Mouse (Mus musculus) midbrain, embryonic 14.5 days (tissue): Measurements from ENCODE around the gene Fgfr1op. TPM values are rescaled to one million over a fixed set of nuclear protein-coding genes. Genes with fewer than 3 reads are reported as not detected.

Experiments
- ATAC-seq: fragments of 200-750 bp; cut with Nextera tagmentation; 2 replicates; pipeline ENCODE4 v1.8.0; 2017; ENCODE audit warnings: moderate number of reproducible peaks, moderate library complexity; ENCODE audit not compliant: low FRiP score, low TSS enrichment
- DNase-seq: peaks from one replicate; pipeline ENCODE4 v3.0.0-alpha.2; 2015
- H3K27ac ChIP-seq: fragments of 300-500 bp; sonication (generic); replicated peaks from 2 replicates; pipeline ENCODE4 v1.5.1; 2014; ENCODE audit warnings: mild to moderate bottlenecking, low read depth, low read length, moderate library complexity
- H3K27me3 ChIP-seq: fragments of 300-500 bp; sonication (generic); 2 replicates; pipeline ENCODE4 v1.6.1; 2014; ENCODE audit warnings: low read length, control low read depth, mixed read lengths; ENCODE audit not compliant: control insufficient read depth, insufficient read depth
- H3K36me3 ChIP-seq: fragments of 300-500 bp; sonication (generic); 2 replicates; pipeline ENCODE4 v1.6.1; 2014; ENCODE audit warnings: low read length, control low read depth; ENCODE audit not compliant: control insufficient read depth, insufficient read depth
- H3K4me1 ChIP-seq: fragments of 300-500 bp; sonication (generic); 2 replicates; pipeline ENCODE4 v1.6.1; 2014; ENCODE audit warnings: mild to moderate bottlenecking, antibody characterized with exemption, low read length, control low read depth; ENCODE audit not compliant: control insufficient read depth, insufficient read depth
- H3K4me2 ChIP-seq: fragments of 300-500 bp; sonication (generic); 2 replicates; pipeline ENCODE4 v1.6.1; 2014; ENCODE audit warnings: mild to moderate bottlenecking, low read length, moderate library complexity
- H3K4me3 ChIP-seq: fragments of 300-500 bp; sonication (generic); replicated peaks from 2 replicates; pipeline ENCODE4 v1.5.1; 2014; ENCODE audit warnings: low read depth, low read length
- H3K9ac ChIP-seq: fragments of 300-500 bp; sonication (generic); replicated peaks from 2 replicates; pipeline ENCODE4 v1.6.1; 2014; ENCODE audit warnings: mild to moderate bottlenecking, low read length, moderate library complexity
- H3K9me3 ChIP-seq: fragments of 300-500 bp; sonication (generic); 2 replicates; pipeline ENCODE4 v1.6.1; 2016; ENCODE audit warnings: low read length, control low read depth, mixed read lengths; ENCODE audit not compliant: control insufficient read depth
- WGBS: fragments of 180-500 bp; shearing (Covaris S2); extraction: QIAGEN DNeasy Blood & Tissue Kit; methylation state at CpG from one replicate; pipeline ENCODE4 v1.1.7; 2014; 5-methylcytosine and 5-hydroxymethylcytosine counted together
- polyA plus RNA-seq: library from polyadenylated mRNA; unstranded; fragments of >200 nt; fragmentation: Nextera tagmentation; extraction: Ambion mirVana; gene quantifications from 2 replicates; pipeline ENCODE4 v1.2.1, GENCODE M21; 2014

The Fgfr1op gene
- polyA plus RNA-seq, 1 experiment from 2014 or later, result 31.7 TPM

DNA sequence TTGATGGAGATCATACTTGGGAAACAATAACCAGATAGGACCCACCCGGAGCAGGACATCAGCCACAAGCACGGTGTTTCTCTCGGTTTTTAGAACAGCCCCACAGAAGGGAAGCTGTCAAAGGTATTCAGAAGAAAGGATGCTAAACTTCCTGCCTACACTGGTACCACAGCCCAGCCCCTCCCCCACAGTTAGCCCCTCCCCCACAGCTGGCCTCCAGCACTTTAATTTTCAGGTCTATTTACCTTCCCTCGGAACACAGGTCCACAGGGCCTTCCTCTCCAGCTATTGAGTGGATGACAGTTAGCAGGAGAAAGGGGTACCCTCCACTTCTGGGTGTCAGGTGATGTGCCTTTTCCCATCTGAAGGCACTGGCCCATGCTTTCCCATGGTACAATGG is 75.2 kb downstream of the Fgfr1op start:
- Histone ChIP-seq H3K36me3 (no peaks in the 10 kb centered on the region), H3K4me3 (no peak overlapping the region), H3K4me2 (no peak overlapping the region), H3K27ac (no peak overlapping the region), H3K4me1 (no peaks in the 10 kb centered on the region), H3K27me3 (no peaks in the 10 kb centered on the region), H3K9ac (no peak overlapping the region), H3K9me3 (no peaks in the 10 kb centered on the region)
- ATAC-seq, result no peak
- 76% methylated on average over 4 of the region's 4 CpGs for WGBS
- no peak for DNase-seq

DNA sequence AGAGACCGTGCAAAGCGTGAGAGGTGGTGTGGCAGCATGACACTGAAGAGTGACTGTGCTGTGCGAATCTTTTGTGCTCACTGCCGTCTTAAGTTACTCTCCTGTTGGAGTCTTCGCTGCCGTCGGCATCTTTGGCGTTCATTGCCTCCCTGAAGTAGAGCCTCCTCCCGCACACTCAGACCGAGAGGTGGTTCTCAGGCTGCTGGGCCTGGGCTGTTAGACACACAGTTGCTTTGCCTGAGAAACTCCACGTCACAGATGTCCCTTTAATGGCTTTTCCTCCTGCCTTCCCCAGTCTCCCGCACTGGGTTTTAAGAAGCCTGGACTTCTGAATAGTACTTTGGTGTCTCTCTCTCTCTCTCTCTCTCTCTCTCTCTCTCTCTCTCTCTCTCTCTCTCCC is 76.3 kb downstream of the Fgfr1op start:
- WGBS, result 72% methylated on average over 12 of the region's 12 CpGs
- Histone ChIP-seq H3K36me3 (no peaks in the 10 kb centered on the region), H3K4me3 (no peak overlapping the region), H3K9ac (no peak overlapping the region), H3K27ac (no peak overlapping the region), H3K4me1 (no peaks in the 10 kb centered on the region), H3K9me3 (no peaks in the 10 kb centered on the region), H3K27me3 (no peaks in the 10 kb centered on the region), H3K4me2 (no peak overlapping the region)
- ATAC-seq, result no peak
- DNase-seq, result no peak

DNA sequence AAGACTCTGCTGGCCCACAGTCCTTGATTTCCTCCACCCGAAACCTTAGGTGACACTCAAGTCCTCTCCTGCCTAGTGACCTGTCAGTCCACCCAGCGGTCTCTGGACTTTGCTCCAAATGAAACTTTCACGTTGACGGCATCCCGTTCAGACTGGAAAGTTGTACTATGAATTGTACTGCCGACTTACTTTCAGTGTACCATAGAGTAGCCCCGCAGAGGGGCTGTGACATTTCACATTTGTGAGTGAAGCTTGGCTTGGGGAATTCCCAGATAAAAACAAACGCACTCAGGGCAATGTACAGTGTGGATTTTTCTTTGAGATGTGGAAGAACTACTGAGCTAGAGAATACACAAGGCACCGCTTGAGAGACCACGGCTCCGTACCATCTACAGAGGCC is 76.9 kb downstream of the Fgfr1op start:
- Histone ChIP-seq H3K9ac (no peak overlapping the region), H3K4me1 (no peaks in the 10 kb centered on the region), H3K27me3 (no peaks in the 10 kb centered on the region), H3K36me3 (no peaks in the 10 kb centered on the region), H3K27ac (no peak overlapping the region), H3K4me3 (no peak overlapping the region), H3K9me3 (no peaks in the 10 kb centered on the region), H3K4me2 (no peak overlapping the region)
- DNase-seq, result no peak
- WGBS, result 93% methylated on average over 11 of the region's 11 CpGs
- ATAC-seq, result no peak

DNA sequence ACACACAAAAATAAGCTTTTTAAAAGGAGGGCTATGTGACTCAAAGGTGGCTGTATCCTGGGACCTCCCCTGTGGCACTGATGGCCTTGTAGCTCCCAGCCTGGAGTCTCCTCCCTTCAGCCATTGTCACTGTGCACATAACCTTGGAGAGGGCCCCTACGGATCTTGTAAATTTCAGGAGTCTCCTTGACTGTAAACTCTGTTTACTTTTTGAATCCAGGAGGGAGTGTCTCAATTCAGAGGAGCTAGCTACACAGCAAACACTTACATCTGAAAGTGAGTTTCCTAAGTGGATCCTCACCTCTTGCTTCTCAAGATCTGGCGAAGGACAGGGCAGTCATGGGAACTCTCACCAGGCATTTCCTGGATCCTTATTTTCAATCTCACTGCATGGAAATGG is 78.8 kb downstream of the Fgfr1op start:
- Histone ChIP-seq H3K4me2 (no peak overlapping the region), H3K9me3 (no peaks in the 10 kb centered on the region), H3K4me1 (no peaks in the 10 kb centered on the region), H3K36me3 (no peaks in the 10 kb centered on the region), H3K27me3 (no peaks in the 10 kb centered on the region), H3K4me3 (no peak overlapping the region), H3K9ac (no peak overlapping the region), H3K27ac (no peak overlapping the region)
- WGBS, result 87% methylated on average over 2 of the region's 2 CpGs
- DNase-seq (no peak), ATAC-seq (no peak)

DNA sequence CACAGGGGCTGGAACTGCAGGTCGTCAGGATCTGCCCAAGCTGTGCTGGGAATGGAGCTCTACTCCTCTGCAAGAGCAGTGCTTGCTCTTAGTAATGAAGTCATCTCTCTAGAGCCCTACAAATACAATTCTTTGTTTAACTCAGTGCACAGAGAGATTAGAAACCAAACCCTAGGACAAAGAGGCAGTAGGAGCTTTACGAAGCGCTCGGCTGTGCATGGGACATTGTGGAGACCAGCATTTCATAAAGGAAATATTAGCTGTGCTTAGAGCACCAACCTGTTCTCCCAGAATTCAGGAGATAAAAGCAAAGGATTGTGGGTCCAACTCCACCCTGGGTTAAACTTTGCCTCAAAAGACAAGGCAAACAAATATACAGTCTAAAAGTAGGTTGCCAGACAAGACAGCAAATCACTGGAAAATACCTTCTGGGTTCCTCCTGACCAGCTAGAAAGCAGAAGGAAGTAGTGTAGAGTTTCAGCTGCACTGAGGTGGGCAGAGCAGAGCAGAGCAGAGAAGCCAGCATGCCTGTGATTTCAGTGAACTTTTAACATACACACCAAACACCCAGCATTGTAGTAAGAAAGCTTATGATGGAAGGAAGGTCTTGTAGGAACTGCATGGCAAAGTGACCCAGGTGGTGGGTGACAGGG is 80.9 kb downstream of the Fgfr1op start:
- Histone ChIP-seq H3K27ac (no peak overlapping the region), H3K4me2 (no peak overlapping the region), H3K36me3 (no peaks in the 10 kb centered on the region), H3K9me3 (no peaks in the 10 kb centered on the region), H3K9ac (no peak overlapping the region), H3K4me3 (no peak overlapping the region), H3K27me3 (no peaks in the 10 kb centered on the region), H3K4me1 (no peaks in the 10 kb centered on the region)
- WGBS, result 62% methylated on average over 4 of the region's 4 CpGs
- ATAC-seq, result no peak
- DNase-seq, result no peak

Other genes with a start within 250 kb of the Fgfr1op start
- gene Tagap, start 239.5 kb upstream of the Fgfr1op start, polyA plus RNA-seq, result 0.39 and 0.58 TPM in 2 replicates
- 83.9 and 84.0 TPM in 2 replicates for gene Rsph3a, start 219.9 kb upstream of the Fgfr1op start, polyA plus RNA-seq
- 0.15 TPM in 1 of 2 replicates, not detected in the other for gene Gm49673, start 17.7 kb upstream of the Fgfr1op start, polyA plus RNA-seq
- 10.8 and 11.8 TPM in 2 replicates for gene Rnaset2a, start 17.4 kb upstream of the Fgfr1op start, polyA plus RNA-seq
- not detected in 2 replicates for gene Ccr6, start 70.5 kb downstream of the Fgfr1op start, polyA plus RNA-seq
- 282 and 326 TPM in 2 replicates for gene Mpc1, start 117.4 kb downstream of the Fgfr1op start, polyA plus RNA-seq
- gene Sft2d1, start 145.6 kb downstream of the Fgfr1op start, polyA plus RNA-seq, result 177 and 204 TPM in 2 replicates
- 18.3 and 20.6 TPM in 2 replicates for gene Prr18, start 172.0 kb downstream of the Fgfr1op start, polyA plus RNA-seq
- 0.39 and 0.82 TPM in 2 replicates for gene T2, start 190.5 kb downstream of the Fgfr1op start, polyA plus RNA-seq